Comparison of ENCODE assay signal across 9 mouse cellular contexts in the genomic region with DNA sequence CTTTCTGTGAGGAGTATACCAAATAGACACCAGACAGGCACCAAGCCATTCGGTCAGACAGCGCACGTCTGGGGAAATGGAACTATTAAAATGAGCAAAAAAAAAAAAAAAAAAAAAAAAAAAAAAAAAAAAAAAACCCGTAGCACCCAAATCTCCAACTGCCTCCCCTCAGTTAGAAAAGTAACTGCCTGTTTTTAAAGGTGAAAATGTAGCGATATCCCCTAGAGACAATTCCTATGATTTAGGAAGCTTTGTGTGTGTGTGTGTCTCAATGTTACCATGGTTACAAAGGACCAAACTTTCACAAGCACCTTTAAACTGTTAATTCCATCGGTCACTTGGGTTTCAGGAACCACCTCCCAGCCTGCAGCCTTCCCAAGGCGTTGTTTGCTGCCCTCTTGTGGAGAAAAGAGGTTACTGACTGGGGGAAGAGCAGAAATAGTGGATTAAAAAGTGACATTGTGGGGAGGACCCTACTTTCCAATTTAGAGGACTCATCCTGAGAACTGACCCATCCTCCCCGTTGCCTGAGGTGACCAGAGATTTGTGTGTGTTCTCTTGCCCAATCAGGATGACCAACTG. TPM values are rescaled to one million over a fixed set of nuclear protein-coding genes. Genes with fewer than 3 reads are reported as not detected.
DNase-seq lines count a peak whose midpoint lies in the region; ATAC-seq and TF ChIP-seq lines count a peak whose summit lies in the region.
"Had no signal": no experiment of that assay in that cellular context is flagged by ENCODE, and none has a peak within 500 bp of the region (broad histone marks: within the 10 kb centered on the region; RNA-seq: fewer than 3 reads in every experiment).

No protein-coding gene starts in this region.

- in situ Hi-C loops in ES-E14 (cut with MboI; ENCODE audit: low sequenced_read_pairs in 2 of 2, unreplicated experiment in 2 of 2): no loop called here

- no peak for ATAC-seq in heart, embryonic 11.5 days (replicated peaks; ENCODE audit: insufficient number of reproducible peaks, low FRiP score, low TSS enrichment)
- ATAC-seq in forebrain, embryonic 15.5 days (replicated peaks): 0 out of 2 replicates have a peak, but pooled peaks have one; percentile 23
- ATAC-seq in megakaryocyte, adult 5-6 weeks (ENCODE audit: poor library complexity, severe bottlenecking): peak; percentile 91
- ATAC-seq in stomach, postnatal 0 days (ENCODE audit: low FRiP score, low TSS enrichment): 0 out of 2 replicates have a peak, but pooled peaks have one; percentile 45

- H3K9me3 ChIP-seq in heart, embryonic 11.5 days (replicated peaks; ENCODE audit: control insufficient read depth, low read length): no peaks in the 10 kb centered on the region
- H3K9me3 ChIP-seq in ES-E14 (ENCODE audit: control insufficient read depth, insufficient read depth, low read depth, low read length): no peaks in the 10 kb centered on the region
- no peaks in the 10 kb centered on the region for H3K9me3 ChIP-seq in forebrain, embryonic 15.5 days
- H3K9me3 ChIP-seq in stomach, postnatal 0 days (ENCODE audit: control insufficient read depth, low read length): no peaks in the 10 kb centered on the region

- peak; percentile 97 for TF ChIP-seq CTCF in stomach, postnatal 0 days (IDR thresholded peaks at IDR 0.05; ENCODE audit: low read depth)

- WGBS in heart, embryonic 11.5 days (ENCODE audit: insufficient replicate concordance): 40% methylated on average over 8 of the region's 8 CpGs
- WGBS in forebrain, embryonic 15.5 days: 42% methylated on average over 8 of the region's 8 CpGs
- 40% methylated on average over 8 of the region's 8 CpGs for WGBS in stomach, postnatal 0 days

- DNase-seq in heart, adult 9 months (ENCODE audit: low spot score in 2 of 2): peak; percentile 3 to 12
- peak; percentile 59 for DNase-seq in ES-E14 (ENCODE audit: low read depth, low spot score)
- peak; percentile 28 for DNase-seq in c-Kit-positive CD71-positive TER-119-negative erythroid progenitor cells, embryonic 14.5 days (ENCODE audit: low read depth)
- peak; percentile 19 to 37 for DNase-seq in layer of hippocampus, adult 8-10 months (ENCODE audit: low spot score in 2 of 2)
- peak; percentile 50 for DNase-seq in stomach, postnatal 0 days (ENCODE audit: low spot score)

- H3K4me3 ChIP-seq in heart, embryonic 11.5 days (ENCODE audit: low read depth, low read length): no peak overlapping the region
- H3K4me3 ChIP-seq in ES-E14 (ENCODE audit: insufficient read depth in 1 of 2, low read depth in 1 of 2, low read length in 2 of 2, poor library complexity in 1 of 2, severe bottlenecking in 1 of 2): no peak overlapping the region
- no peak overlapping the region for H3K4me3 ChIP-seq in forebrain, embryonic 15.5 days
- no peak overlapping the region for H3K4me3 ChIP-seq in stomach, postnatal 0 days (ENCODE audit: low read depth, low read length)

- no peak overlapping the region for H3K4me2 ChIP-seq in heart, embryonic 11.5 days
- no peak overlapping the region for H3K4me2 ChIP-seq in forebrain, embryonic 15.5 days (replicated peaks)
- H3K4me2 ChIP-seq in stomach, postnatal 0 days (replicated peaks; ENCODE audit: low read depth): no peak overlapping the region

- H3K4me1 ChIP-seq in heart, embryonic 11.5 days (ENCODE audit: control insufficient read depth, insufficient read depth, low read length): no peaks in the 10 kb centered on the region
- H3K4me1 ChIP-seq in ES-E14 (ENCODE audit: control insufficient read depth in 2 of 2, insufficient read depth in 2 of 2, low read length in 2 of 2, poor library complexity in 1 of 2): no peaks in the 10 kb centered on the region
- no peaks in the 10 kb centered on the region for H3K4me1 ChIP-seq in forebrain, embryonic 15.5 days
- no peaks in the 10 kb centered on the region for H3K4me1 ChIP-seq in stomach, postnatal 0 days (replicated peaks; ENCODE audit: control insufficient read depth, insufficient read depth)

- no peaks in the 10 kb centered on the region for H3K27me3 ChIP-seq in heart, embryonic 11.5 days (ENCODE audit: control insufficient read depth, insufficient read depth, low read length)
- H3K27me3 ChIP-seq in forebrain, embryonic 15.5 days: no peaks in the 10 kb centered on the region; the same call in 1 of the 2 replicates
- H3K27me3 ChIP-seq in stomach, postnatal 0 days (ENCODE audit: control insufficient read depth, insufficient read depth, low read length): no peaks in the 10 kb centered on the region

- no peak overlapping the region for H3K27ac ChIP-seq in heart, embryonic 11.5 days (ENCODE audit: low read depth, low read length)
- no peak overlapping the region for H3K27ac ChIP-seq in ES-E14 (ENCODE audit: insufficient read depth, low read depth, low read length, poor library complexity, severe bottlenecking)
- no peak overlapping the region for H3K27ac ChIP-seq in forebrain, embryonic 15.5 days (replicated peaks)
- H3K27ac ChIP-seq in stomach, postnatal 0 days (replicated peaks): no peak overlapping the region
- H3K27ac ChIP-seq: macrophage had no signal

- H3K9ac ChIP-seq in heart, embryonic 11.5 days (ENCODE audit: low read depth, low read length): no peak overlapping the region
- no peak overlapping the region for H3K9ac ChIP-seq in ES-E14 (ENCODE audit: insufficient read depth, low read depth, low read length, poor library complexity, severe bottlenecking)
- H3K9ac ChIP-seq in forebrain, embryonic 15.5 days (replicated peaks): no peak overlapping the region
- H3K9ac ChIP-seq in stomach, postnatal 0 days (ENCODE audit: low read length): no peak overlapping the region

- TF ChIP-seq EP300 in stomach, postnatal 0 days (optimal IDR thresholded peaks at IDR 0.05): no peak

- H3K36me3 ChIP-seq in heart, embryonic 11.5 days (ENCODE audit: control insufficient read depth, insufficient read depth, low read length): no peaks in the 10 kb centered on the region
- no peaks in the 10 kb centered on the region for H3K36me3 ChIP-seq in ES-E14 (ENCODE audit: control insufficient read depth, insufficient read depth, low read length, poor library complexity, severe bottlenecking)
- H3K36me3 ChIP-seq in forebrain, embryonic 15.5 days: no peaks in the 10 kb centered on the region
- H3K36me3 ChIP-seq in stomach, postnatal 0 days (ENCODE audit: control insufficient read depth, insufficient read depth, low read length): no peaks in the 10 kb centered on the region

TF ChIP-seq in ES-E14, 5 proteins besides CTCF, POLR2A, EP300 and RAD21:
- TF ChIP-seq ZC3H11A (IDR thresholded peaks at IDR 0.05; ENCODE audit: borderline replicate concordance, low read depth, low read length): peak; percentile 70; the same call in 1 of the 2 replicates
- no peak for TF ChIP-seq MAFK (IDR thresholded peaks at IDR 0.05; ENCODE audit: insufficient read depth, low read depth, low read length)
- TF ChIP-seq CHD2 (IDR thresholded peaks at IDR 0.05; ENCODE audit: low read depth, low read length): no peak
- TF ChIP-seq HCFC1 (IDR thresholded peaks at IDR 0.05; ENCODE audit: borderline replicate concordance, insufficient read depth, low read length): no peak
- TF ChIP-seq ZNF384 (IDR thresholded peaks at IDR 0.05; ENCODE audit: low read depth, low read length): peak; percentile 95

RNA-seq across cellular contexts. Expression of a gene that starts 53.6 kb away (rescaled TPM):
- not detected in 2 replicates for polyA plus RNA-seq in heart, embryonic 11.5 days (2014; fragmentation: Nextera tagmentation; extraction: Ambion mirVana)
- 1.7 and 2.1 TPM in 2 replicates for total RNA-seq in ES-E14 (2012; rRNA removed)
- 0.55 and 0.70 TPM in 2 replicates for polyA plus RNA-seq in forebrain, embryonic 15.5 days (2015; fragmentation: Nextera tagmentation; extraction: Ambion mirVana)
- under 1 TPM in 2 of 4 experiments, not detected in 2; 0.31 to 0.43 TPM for total RNA-seq in layer of hippocampus, adult 8-10 months (2022)
- 0.21 TPM in 1 of 2 replicates, not detected in the other for total RNA-seq in megakaryocyte, adult 5-6 weeks (2015)
- total RNA-seq in megakaryocyte, adult 5-6 weeks (2017): not detected in 2 replicates
- polyA plus RNA-seq in stomach, postnatal 0 days (2015; fragmentation: Nextera tagmentation; extraction: Ambion mirVana): 0.15 and 0.27 TPM in 2 replicates
- polyA plus RNA-seq: macrophage had no signal

Comparison
In these comparisons a context has a peak if more than half of its experiments do, and no peak if none do; other contexts are left out.
1. DNase-seq: peak in every context shown above with its lines; median percentile 59 in ES-E14; 50 in stomach, postnatal 0 days; 28 in c-Kit-positive CD71-positive TER-119-negative erythroid progenitor cells, embryonic 14.5 days; 28 in layer of hippocampus, adult 8-10 months; 8 in heart, adult 9 months.